Mouse (Mus musculus): Measurements from ENCODE around the gene Nubp1.

Gene Nubp1

DNA sequence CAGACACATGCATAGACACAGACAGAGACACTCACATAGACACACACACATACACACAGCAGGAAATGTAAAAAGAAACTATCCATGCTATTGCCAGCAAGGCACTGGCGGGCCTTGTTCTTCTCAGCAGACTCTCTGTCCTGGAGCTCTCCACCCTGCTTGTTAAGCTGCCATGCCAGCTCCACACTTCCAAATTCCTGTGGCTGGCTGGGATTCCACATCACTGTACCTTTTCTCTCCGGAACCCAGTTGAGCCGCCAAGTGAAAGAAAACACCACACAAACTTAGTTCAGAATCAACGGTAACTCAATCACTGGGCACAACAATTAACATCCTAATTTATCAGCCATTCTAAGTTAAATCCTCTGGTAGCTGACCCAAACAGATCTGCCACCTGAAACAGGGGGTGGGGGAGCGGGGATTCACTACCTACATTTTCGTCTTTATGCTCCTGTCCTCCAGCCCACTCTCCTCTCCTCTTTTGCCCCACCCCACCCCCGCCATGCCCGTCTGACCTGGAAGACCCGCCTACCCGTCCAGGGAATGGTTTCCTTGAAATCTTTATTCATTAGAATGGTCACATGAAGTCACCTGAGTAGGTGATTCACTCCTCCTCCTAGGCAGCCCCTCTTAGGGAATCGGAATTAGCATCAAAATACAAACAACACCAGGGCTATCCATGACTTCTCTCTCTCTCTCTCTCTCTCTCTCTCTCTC is 55.8 kb downstream of the Nubp1 start:
- no peak for DNase-seq (ENCODE audit: low spot score in 2 of 2)

- no peak for DNase-seq (ENCODE audit: low spot score in 2 of 2)
Observed at GRCm38 (mm10) chr16:10468201-10468600, 56.5 kb downstream of the Nubp1 start.

GRCm38 (mm10) chr16:10471950-10472349 is 60.2 kb downstream of the Nubp1 start:
- no peak for DNase-seq (ENCODE audit: low spot score in 2 of 2)
